Mouse (Mus musculus): Measurements from ENCODE around the gene Gpr137. TPM values are rescaled to one million over a fixed set of nuclear protein-coding genes. Genes with fewer than 3 reads are reported as not detected.
A peak's percentile ranks its signal among the peaks of the same experiment; 100 is the strongest.

The Gpr137 gene
- polyA plus RNA-seq, 1 experiment from 2014 or later = 20.8 TPM

DNA sequence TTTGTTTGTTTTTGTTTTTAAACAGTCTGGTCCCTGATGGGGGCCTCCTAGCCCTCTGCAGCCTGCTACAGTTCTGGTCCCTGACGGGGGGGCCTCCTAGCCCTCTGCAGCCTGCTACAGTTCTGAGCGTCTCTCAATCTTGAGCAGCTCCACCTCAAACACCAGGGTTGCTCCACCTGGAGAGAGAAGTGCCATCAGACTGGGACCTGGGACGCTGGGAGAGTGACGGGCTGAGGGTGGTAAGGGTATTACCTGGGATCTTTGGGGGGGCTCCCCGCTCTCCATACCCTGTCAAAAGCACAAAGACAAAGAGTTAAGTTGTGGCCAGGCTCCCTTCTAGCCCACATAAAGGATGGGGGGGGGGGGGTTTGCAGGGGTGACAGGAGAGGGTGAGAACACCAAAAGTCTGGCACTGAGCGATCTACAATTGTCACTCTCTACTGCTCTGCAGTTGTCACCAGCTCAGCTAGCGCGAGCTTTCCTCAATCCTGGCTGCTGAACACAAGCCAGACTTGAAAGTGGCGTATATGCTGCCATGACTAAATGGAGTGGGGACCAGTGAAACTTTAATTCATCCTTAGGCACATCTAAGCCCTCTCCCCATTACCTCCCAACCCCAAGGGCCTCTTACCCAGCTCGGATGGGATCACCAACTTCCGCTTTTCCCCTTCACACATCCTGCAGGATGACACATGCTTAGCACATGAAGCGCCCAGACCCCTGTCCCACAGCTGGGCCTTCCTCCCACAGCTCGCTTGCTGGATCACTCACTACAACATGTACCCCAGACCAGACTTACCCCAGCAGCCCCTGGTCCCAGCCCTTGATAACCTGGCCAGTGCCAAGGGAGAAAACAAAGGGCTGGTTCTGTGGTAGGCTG is 35.7 kb upstream of the Gpr137 start:
- Histone ChIP-seq H3K27ac (replicated peaks in 1 of 2; ENCODE audit: control insufficient read depth in 1 of 2, insufficient read depth in 1 of 2, low read depth in 2 of 2, low read length in 2 of 2) (peak overlapping the region in 1 of 2 experiments; percentile 66; a peak in 2 of 4 replicates), H3K36me3 (ENCODE audit: control insufficient read depth, insufficient read depth, low read length) (peaks cover 42% of the 10 kb centered on the region), H3K4me2 (ENCODE audit: low read length) (peak overlapping the region; percentile 71), H3K9me3 (ENCODE audit: control insufficient read depth, low read length) (no peaks in the 10 kb centered on the region), H3K4me3 (ENCODE audit: control insufficient read depth in 1 of 2, insufficient read depth in 1 of 2, low read depth in 1 of 2, low read length in 2 of 2) (peak overlapping the region in 1 of 2 experiments; percentile 75; a peak in 1 of 4 replicates), H3K27me3 (ENCODE audit: control insufficient read depth, insufficient read depth, low read length) (no peaks in the 10 kb centered on the region), H3K9ac (ENCODE audit: low read length) (peak overlapping the region; percentile 81), H3K4me1 (ENCODE audit: control insufficient read depth in 2 of 2, insufficient read depth in 2 of 2, low read length in 2 of 2) (peaks cover 18 to 45% of the 10 kb centered on the region in 2 experiments; a peak in 3 of 4 replicates)
- 73% methylated on average over 13 of the region's 13 CpGs for WGBS
- ATAC-seq (ENCODE audit: insufficient number of reproducible peaks, insufficient read depth, low FRiP score, low read depth) = no peak

DNA sequence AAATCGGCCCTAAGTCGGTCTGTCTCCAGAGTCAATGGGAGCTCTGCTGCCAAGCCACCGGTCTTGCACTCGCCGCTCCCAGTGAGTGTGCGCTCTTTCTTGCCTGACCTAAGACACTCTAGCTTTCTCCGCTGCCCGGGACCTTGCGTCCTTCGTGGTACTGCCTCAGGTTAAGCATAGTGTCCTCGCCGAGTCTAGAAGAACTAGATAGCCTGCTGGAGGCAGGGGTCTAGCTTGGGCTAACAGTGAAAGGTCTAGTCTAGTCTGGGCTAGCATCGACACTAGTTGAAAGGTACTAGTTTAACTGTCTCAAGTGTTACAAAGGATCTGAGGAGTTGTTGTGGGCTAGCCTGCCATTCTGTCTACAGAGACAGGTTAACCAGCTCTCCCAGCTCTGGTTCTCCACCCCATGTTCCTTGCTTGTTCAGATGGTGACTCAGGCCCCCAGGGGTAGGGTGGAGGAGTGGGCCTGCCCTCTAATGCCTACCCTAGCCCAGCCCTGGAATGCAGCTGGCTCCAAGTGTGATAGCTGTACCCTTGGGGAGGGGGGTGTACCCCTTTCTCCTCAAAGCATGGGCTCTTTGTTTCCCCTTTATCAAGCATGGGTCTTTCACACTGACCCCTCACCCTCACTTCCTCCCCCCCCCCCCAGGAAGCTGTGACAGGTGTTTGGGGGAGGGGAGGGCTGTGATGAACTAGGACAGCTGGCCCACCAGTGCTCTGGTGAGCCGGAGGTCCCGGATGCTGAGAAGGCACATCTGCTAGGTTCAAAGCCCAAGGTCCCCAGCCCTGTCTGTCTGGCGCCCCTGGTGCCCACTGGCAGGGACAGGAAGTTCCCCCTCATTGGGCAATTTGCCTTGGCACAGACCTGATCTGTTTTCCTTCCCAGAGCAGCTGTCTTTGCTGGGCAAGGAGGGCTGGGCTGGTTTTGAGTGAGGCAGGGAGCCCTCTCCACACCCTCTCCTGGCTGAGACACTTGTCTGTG is 33.5 kb upstream of the Gpr137 start, which contains the start of gene Plcb3:
TSS of gene Plcb3 (minus strand) at position 934 of the 985 bp plus-strand sequence.
- H3K27me3 ChIP-seq (ENCODE audit: control insufficient read depth, insufficient read depth, low read length) = no peaks in the 10 kb centered on the region
- H3K4me2 ChIP-seq (ENCODE audit: low read length) = peak within 1 kb of the TSS; percentile 97
- no peaks in the 10 kb centered on the region for H3K9me3 ChIP-seq (ENCODE audit: control insufficient read depth, low read length)
- H3K27ac ChIP-seq (replicated peaks in 1 of 2; ENCODE audit: control insufficient read depth in 1 of 2, insufficient read depth in 1 of 2, low read depth in 2 of 2, low read length in 2 of 2) = peak within 1 kb of the TSS; percentile 84 to 89
- peaks cover 25 to 44% of the 10 kb centered on the region in 2 experiments for H3K4me1 ChIP-seq (ENCODE audit: control insufficient read depth in 2 of 2, insufficient read depth in 2 of 2, low read length in 2 of 2)
- peak within 1 kb of the TSS; percentile 80 to 93 for H3K4me3 ChIP-seq (ENCODE audit: control insufficient read depth in 1 of 2, insufficient read depth in 1 of 2, low read depth in 1 of 2, low read length in 2 of 2)
- H3K9ac ChIP-seq (ENCODE audit: low read length) = peak within 1 kb of the TSS; percentile 90
- H3K36me3 ChIP-seq (ENCODE audit: control insufficient read depth, insufficient read depth, low read length) = peaks cover 26% of the 10 kb centered on the region
- no peak for ATAC-seq (ENCODE audit: insufficient number of reproducible peaks, insufficient read depth, low FRiP score, low read depth)
- under 1% methylated on average over 16 of the region's 16 CpGs for WGBS

DNA sequence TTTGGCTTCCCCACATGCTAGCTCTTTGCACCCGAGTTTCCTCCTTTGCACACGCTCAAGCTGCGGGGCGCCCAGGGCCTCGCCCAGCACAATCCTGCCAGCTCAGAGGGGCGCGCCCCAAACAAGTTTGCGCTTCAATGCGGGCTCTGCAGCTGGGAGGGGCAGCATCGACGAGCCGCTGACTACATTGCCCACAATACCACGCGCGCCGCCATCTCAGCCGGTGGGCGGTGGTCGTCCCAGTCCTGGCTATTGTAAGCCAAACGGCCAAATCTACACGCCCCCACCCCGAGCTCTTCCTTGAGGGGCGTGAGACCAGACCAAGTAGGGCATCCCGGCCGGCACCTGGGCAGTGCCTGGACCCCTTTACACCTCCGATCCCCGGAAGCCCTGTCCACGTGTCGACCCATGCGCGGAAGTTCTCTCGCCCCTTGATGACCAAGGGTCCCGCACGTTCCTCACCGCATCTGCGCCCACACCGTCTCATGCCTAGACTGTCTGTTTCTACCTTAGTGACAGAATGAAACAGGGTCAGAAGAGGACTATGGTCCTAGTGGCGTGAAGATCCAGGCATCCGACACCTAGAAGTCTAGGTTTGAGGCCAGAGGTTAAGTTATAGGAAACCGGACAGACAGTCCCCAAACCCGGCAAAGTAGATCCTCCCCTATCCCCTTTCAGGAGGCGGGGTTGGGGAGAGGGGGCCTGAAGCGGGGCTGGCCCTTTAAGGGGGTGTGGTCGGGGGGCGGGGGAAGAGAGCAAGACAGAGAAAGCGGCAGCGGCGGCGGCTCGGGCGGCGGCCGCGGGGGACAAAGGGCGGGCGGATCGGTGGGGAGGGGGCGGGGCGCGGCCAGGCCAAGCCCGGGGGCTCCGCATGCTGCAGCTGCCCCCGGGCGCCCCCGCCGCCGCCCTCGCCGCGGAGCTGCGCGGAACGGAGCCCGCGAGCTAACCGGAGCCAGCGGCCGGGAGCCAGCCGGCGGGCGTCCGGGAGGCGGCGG is 32.2 kb upstream of the Gpr137 start, which contains the start of gene Ppp1r14b:
TSS of gene Ppp1r14b (plus strand) at position 758 of the 995 bp plus-strand sequence.
- no peaks in the 10 kb centered on the region for H3K9me3 ChIP-seq (ENCODE audit: control insufficient read depth, low read length)
- H3K4me1 ChIP-seq (ENCODE audit: control insufficient read depth in 2 of 2, insufficient read depth in 2 of 2, low read length in 2 of 2) = peaks cover 36 to 56% of the 10 kb centered on the region in 2 experiments
- WGBS = under 1% methylated on average over 55 of the region's 84 CpGs

DNA sequence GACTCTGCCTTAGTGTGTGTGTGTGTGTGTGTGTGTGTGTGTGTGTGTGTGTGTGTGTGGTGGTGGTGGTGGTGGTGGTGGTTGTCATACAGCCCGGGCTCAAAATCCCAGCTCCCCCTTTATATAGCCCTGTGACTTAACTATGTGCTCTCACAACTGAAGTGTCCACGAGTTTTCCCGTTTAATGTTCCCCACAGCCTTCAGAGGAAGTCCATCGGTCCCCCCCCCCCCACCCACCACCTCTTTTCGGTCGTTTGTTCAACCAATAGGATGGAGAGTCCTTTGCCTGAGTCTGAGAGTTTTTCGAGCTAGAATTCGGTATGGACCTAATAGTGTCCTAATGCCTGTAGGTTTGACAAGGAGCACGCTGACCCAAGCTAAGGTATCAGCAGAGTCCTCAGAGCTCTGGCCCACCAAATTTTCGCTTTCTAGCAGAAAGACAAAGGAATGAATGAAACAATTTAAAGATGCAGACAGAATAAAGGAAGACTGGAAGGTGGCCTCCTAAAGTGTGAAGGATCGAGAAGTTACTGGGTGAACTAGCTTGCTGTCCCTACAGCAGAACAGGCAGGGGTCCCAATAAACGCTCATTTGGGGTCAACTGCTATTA is 31.4 kb upstream of the Gpr137 start:
- peak overlapping the region; percentile 97 for H3K4me2 ChIP-seq (ENCODE audit: low read length)
- peak overlapping the region; percentile 90 for H3K9ac ChIP-seq (ENCODE audit: low read length)
- H3K9me3 ChIP-seq (ENCODE audit: control insufficient read depth, low read length) = no peaks in the 10 kb centered on the region
- peaks cover 33 to 58% of the 10 kb centered on the region in 2 experiments for H3K4me1 ChIP-seq (ENCODE audit: control insufficient read depth in 2 of 2, insufficient read depth in 2 of 2, low read length in 2 of 2)
- WGBS = 35% methylated on average over 12 of the region's 12 CpGs
- peak overlapping the region in 1 of 2 experiments; percentile 89; a peak in 1 of 4 replicates for H3K27ac ChIP-seq (replicated peaks in 1 of 2; ENCODE audit: control insufficient read depth in 1 of 2, insufficient read depth in 1 of 2, low read depth in 2 of 2, low read length in 2 of 2)
- H3K36me3 ChIP-seq (ENCODE audit: control insufficient read depth, insufficient read depth, low read length) = peaks cover 22% of the 10 kb centered on the region
- ATAC-seq (ENCODE audit: insufficient number of reproducible peaks, insufficient read depth, low FRiP score, low read depth) = no peak
- H3K27me3 ChIP-seq (ENCODE audit: control insufficient read depth, insufficient read depth, low read length) = no peaks in the 10 kb centered on the region
- H3K4me3 ChIP-seq (ENCODE audit: control insufficient read depth in 1 of 2, insufficient read depth in 1 of 2, low read depth in 1 of 2, low read length in 2 of 2) = peak overlapping the region; percentile 69 to 80

More for the DNA sequence above, 32.2 kb upstream of the Gpr137 start, which contains the start of gene Ppp1r14b:
- H3K9ac ChIP-seq (ENCODE audit: low read length) = peak within 1 kb of the TSS; percentile 90
- peaks cover 26% of the 10 kb centered on the region for H3K36me3 ChIP-seq (ENCODE audit: control insufficient read depth, insufficient read depth, low read length)
- H3K4me2 ChIP-seq (ENCODE audit: low read length) = peak within 1 kb of the TSS; percentile 97
- H3K27ac ChIP-seq (replicated peaks in 1 of 2; ENCODE audit: control insufficient read depth in 1 of 2, insufficient read depth in 1 of 2, low read depth in 2 of 2, low read length in 2 of 2) = peak within 1 kb of the TSS; percentile 89 to 91
- peak within 1 kb of the TSS; percentile 80 to 93 for H3K4me3 ChIP-seq (ENCODE audit: control insufficient read depth in 1 of 2, insufficient read depth in 1 of 2, low read depth in 1 of 2, low read length in 2 of 2)
- ATAC-seq (ENCODE audit: insufficient number of reproducible peaks, insufficient read depth, low FRiP score, low read depth) = peak; percentile 49
- H3K27me3 ChIP-seq (ENCODE audit: control insufficient read depth, insufficient read depth, low read length) = no peaks in the 10 kb centered on the region

DNA sequence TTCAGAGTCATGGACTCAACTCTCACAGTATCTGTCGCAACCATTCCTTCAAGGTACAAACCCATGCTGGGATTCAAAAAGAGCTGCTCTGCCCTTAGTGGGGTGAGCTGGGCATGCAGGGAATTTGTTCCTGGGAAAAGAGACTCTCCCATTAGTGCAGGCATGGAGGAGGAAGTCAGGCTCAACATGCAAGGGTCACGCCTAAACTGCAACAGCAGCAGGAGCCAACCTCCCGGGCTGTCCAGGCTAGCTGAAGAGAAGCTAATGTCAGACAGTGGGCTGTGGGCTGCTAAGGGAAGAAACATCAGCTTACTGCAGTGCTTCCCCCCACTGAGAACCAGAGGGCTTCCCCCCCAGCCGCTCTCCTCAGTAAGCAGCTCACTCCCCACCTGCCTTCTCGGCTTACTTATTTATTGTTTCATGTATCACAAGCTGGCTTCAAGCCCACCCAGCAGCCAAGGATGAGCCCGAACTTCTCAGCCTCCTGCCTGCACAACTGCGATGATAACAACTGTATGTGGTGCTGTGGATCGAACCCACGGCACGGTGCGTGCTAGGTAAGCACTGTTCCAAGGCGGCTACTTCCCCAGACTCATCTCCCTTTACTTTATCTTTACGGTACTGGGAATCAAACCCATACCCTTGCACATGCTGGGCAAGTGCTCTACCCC is 30.1 kb upstream of the Gpr137 start:
- Histone ChIP-seq H3K27ac (replicated peaks in 1 of 2; ENCODE audit: control insufficient read depth in 1 of 2, insufficient read depth in 1 of 2, low read depth in 2 of 2, low read length in 2 of 2) (peak overlapping the region in 1 of 2 experiments; percentile 19; a peak in 1 of 4 replicates), H3K4me1 (ENCODE audit: control insufficient read depth in 2 of 2, insufficient read depth in 2 of 2, low read length in 2 of 2) (peaks cover 30 to 56% of the 10 kb centered on the region in 2 experiments), H3K9ac (ENCODE audit: low read length) (peak overlapping the region; percentile 16; the same call in 1 of the 2 replicates), H3K4me3 (ENCODE audit: control insufficient read depth in 1 of 2, insufficient read depth in 1 of 2, low read depth in 1 of 2, low read length in 2 of 2) (no peak overlapping the region), H3K9me3 (ENCODE audit: control insufficient read depth, low read length) (no peaks in the 10 kb centered on the region), H3K27me3 (ENCODE audit: control insufficient read depth, insufficient read depth, low read length) (no peaks in the 10 kb centered on the region), H3K4me2 (ENCODE audit: low read length) (no peak overlapping the region), H3K36me3 (ENCODE audit: control insufficient read depth, insufficient read depth, low read length) (peaks cover 9% of the 10 kb centered on the region)
- 81% methylated on average over 13 of the region's 13 CpGs for WGBS
- no peak for ATAC-seq (ENCODE audit: insufficient number of reproducible peaks, insufficient read depth, low FRiP score, low read depth)

DNA sequence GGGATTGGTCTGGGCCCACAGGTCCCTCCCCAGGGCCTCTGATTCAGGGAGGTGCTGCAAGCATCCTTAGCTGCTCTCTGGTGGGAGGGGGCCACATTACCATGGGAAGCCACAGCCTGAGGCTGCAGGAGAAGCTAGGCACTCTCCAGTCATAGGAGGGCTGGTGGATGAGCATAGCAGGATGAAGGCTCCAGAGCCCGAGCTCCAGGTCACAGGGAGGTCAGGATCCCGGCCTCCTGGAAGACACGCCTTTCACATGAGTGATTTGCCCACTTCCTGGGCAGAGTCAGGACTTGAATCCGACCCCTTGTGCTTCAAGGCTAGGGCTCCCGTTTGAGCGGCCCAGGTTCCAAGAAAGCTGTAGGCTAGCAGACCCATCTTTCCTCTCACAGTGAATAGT is 29.4 kb upstream of the Gpr137 start:
- Histone ChIP-seq H3K27ac (replicated peaks in 1 of 2; ENCODE audit: control insufficient read depth in 1 of 2, insufficient read depth in 1 of 2, low read depth in 2 of 2, low read length in 2 of 2) (peak overlapping the region in 1 of 2 experiments; percentile 19; a peak in 1 of 4 replicates), H3K4me1 (ENCODE audit: control insufficient read depth in 2 of 2, insufficient read depth in 2 of 2, low read length in 2 of 2) (peaks cover 28 to 49% of the 10 kb centered on the region in 2 experiments), H3K4me3 (ENCODE audit: control insufficient read depth in 1 of 2, insufficient read depth in 1 of 2, low read depth in 1 of 2, low read length in 2 of 2) (no peak overlapping the region), H3K9me3 (ENCODE audit: control insufficient read depth, low read length) (no peaks in the 10 kb centered on the region), H3K9ac (ENCODE audit: low read length) (peak overlapping the region; percentile 16; the same call in 1 of the 2 replicates), H3K27me3 (ENCODE audit: control insufficient read depth, insufficient read depth, low read length) (no peaks in the 10 kb centered on the region), H3K36me3 (ENCODE audit: control insufficient read depth, insufficient read depth, low read length) (peaks cover 2% of the 10 kb centered on the region; the same call in 1 of the 2 replicates), H3K4me2 (ENCODE audit: low read length) (no peak overlapping the region)
- no peak for ATAC-seq (ENCODE audit: insufficient number of reproducible peaks, insufficient read depth, low FRiP score, low read depth)
- 41% methylated on average over 6 of the region's 6 CpGs for WGBS

Data from heart, embryonic 14.5 days (tissue).